Mouse (Mus musculus) kidney, postnatal 14 days (tissue): ENCODE data around the gene Galnt2.

ENCODE experiments used
- DNase-seq: peaks from one replicate; pipeline ENCODE4 v3.0.0; 2022; ENCODE audit warnings: mixed read lengths

The Galnt2 gene

GRCm38 (mm10) chr8:124239350-124239749, 8.2 kb downstream of the Galnt2 start:
- DNase-seq: no peak

DNA sequence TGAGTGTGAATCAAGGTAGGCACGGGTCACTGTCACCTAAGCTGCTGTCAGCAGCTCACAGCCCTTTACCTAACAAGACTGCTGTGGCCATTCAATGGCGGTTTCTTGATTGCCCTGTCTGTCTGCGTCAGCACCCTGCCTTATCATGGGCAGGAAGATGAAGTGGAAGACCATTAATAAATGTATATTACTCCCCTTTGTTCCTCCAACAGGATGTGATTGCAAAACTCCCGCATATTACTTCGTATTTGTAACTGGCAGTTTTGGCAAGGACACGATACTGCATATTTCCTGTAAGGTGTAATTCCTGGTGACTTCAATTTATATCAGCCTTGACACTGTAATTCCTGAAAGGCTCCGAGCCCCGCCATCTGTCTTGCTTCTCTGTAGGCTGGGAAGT, 9.7 kb downstream of the Galnt2 start:
- DNase-seq: no peak

GRCm38 (mm10) chr8:124242208-124242607, 11.0 kb downstream of the Galnt2 start:
- peak; percentile 50 for DNase-seq

GRCm38 (mm10) chr8:124242913-124243312, 11.7 kb downstream of the Galnt2 start:
- no peak for DNase-seq

DNA sequence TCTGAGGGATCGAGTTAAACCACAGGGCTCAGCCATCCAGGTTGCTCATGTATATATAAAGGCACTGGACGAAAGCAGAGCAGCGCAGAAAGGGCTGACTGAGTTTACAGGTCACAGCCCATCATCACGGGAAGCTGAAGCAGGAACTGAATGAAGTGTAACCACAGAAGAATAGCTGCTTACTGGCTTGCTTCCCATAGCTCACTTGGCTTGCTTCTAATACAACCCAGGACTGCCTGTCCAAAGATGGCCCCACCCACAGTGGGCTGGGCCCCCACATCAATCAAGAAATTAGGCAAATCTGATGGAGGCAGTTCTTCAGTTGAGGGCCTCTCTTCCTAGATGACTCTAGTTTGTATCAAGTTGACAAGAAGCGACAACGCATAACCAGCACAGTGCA, 16.4 kb downstream of the Galnt2 start:
- no peak for DNase-seq

- peak; percentile 68 for DNase-seq
Measured at GRCm38 (mm10) chr8:124248688-124249087, 17.5 kb downstream of the Galnt2 start.

DNA sequence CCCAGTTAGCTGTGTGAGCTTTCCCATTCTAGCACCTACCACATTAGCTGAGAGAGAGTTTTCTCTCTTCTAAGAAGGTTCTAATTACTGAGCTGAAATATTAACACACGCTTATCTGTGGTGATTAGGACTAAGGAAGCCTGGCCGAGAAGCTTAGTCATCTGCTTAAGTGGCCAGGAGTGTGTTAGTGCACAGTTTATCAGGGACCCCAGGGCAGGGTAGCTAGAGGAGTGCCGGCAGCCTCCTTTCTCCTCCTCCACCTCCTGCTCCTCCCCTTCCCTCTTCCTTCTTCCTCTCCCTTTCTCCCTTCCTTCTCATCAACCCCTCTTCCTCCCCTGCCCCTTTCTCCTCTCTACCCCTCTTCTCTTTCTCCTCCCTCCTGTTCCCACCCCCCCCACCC, 19.1 kb downstream of the Galnt2 start:
- DNase-seq: no peak

DNA sequence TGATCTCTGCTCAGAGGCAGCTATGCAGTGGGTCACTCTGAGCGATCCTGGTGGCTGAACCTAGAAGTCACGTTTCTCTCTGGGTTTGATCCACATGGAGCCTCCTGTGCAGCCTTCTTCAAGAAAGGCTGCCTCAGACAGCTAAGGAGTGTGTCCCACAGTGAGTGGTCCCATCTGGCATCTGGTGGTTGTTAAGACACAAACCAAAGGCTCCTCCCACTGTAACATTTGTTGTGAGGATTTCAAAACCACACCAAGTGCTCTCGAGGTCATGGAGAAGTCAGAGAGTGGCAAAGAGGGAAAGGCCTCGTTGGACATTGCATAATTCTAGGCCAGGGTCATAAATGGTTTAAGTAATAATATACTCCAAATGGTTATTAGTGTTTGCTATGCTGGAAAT, 19.6 kb downstream of the Galnt2 start:
- peak; percentile 63 for DNase-seq

GRCm38 (mm10) chr8:124252533-124252950, 21.4 kb downstream of the Galnt2 start:
- peak; percentile 62 for DNase-seq

GRCm38 (mm10) chr8:124253939-124254338, 22.7 kb downstream of the Galnt2 start:
- DNase-seq: no peak

DNA sequence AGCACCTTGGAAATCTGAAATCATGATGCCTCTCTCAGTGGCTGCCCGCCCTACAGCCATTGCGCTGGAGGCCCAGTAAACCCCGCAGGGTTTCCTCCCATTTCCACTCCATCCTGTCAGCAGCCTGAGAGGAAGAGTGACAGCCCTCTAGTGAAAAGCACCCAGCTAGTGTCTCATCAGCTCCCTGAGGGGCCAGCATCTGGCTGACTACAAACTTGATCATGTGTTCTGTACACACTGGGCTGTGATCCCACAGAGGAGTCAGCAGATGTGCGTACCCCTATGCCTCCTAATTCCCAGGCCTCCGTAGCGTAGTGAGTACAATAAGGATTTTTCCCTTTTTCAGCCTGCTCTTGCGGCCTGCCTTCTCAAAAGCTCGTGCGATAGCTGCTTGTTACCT, 25.6 kb downstream of the Galnt2 start:
- DNase-seq: no peak

- peak; percentile 90 for DNase-seq
Measured at GRCm38 (mm10) chr8:124257363-124257762, 26.2 kb downstream of the Galnt2 start.

GRCm38 (mm10) chr8:124259146-124259545, 28.0 kb downstream of the Galnt2 start:
- no peak for DNase-seq

GRCm38 (mm10) chr8:124259925-124260324, 28.7 kb downstream of the Galnt2 start:
- no peak for DNase-seq

DNA sequence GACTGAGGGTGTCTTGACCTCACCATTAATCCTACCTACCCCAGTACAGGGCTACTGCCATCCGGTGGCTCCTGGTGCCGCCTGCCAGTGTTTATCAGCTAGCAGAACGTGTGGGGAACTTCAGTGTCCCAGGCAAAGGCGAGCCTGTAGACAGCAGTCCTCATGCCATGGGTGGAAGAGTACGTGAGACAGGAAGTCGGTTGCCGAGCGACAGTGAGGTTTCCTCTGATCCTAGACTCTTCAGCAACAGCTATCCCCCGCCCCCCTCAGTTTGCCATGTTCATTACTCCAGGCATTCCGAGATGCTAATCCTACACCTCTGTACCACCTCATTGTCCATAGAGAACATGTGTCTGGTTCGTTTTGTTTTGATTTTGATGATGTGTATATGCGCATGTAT, 29.2 kb downstream of the Galnt2 start:
- no peak for DNase-seq

DNA sequence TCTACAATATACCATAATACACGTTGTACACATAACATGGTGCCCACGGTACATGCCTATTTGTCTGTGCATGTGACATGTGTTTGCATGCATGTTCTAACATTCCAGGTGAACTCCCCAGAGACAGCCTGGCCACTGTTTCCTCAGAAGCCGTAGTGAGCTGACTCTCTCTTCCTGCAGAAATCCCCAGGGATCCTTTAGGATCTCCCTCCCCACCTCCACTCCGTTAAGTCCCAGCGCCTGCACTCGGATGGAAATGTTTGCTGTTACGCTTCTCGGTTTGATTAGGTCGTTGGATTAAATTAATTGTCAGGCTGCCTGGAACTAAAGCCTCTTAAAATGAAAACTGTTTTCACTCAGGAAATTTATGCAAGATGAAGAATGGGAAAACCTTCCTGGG, 31.9 kb downstream of the Galnt2 start:
- no peak for DNase-seq

DNA sequence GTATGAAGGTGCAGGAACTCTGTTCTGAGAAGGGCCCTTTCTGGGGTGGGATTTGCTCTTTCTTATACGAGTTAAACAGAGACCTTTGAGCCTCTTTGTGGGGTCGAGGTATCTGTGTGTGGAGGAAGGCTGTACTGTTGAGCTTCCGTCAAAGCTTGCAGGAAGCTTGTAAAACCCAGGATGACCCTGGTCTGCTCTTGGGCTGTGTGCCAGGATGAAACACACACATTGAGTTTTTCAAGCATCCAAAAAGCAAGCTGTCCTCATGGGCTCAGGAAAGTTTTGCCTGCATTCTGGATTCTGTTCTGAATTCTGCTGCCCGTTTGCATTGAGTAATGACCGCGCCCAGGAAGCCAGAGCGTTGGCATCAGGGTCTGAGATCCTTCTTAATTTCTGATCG, 32.8 kb downstream of the Galnt2 start:
- peak; percentile 77 for DNase-seq

DNA sequence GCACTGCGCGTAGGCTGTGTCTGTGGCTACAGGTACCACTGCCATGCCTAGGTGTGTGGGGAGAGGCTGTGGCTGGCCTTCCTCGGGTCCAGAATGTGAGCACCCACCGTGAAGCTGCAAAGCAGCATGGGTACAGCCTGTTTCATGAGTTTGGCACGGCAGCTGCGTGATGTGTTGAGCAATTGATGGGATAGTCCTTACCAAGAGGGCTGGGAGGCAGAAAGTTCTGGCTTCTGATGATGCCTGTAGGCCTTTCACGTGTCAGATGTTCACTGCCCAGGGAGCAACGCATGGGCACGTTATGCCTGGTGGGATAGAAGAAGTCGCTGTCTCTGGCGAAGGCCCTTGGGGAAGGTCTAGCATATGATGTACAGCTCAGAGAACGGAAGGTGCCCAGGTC, 33.5 kb downstream of the Galnt2 start:
- DNase-seq: no peak

DNA sequence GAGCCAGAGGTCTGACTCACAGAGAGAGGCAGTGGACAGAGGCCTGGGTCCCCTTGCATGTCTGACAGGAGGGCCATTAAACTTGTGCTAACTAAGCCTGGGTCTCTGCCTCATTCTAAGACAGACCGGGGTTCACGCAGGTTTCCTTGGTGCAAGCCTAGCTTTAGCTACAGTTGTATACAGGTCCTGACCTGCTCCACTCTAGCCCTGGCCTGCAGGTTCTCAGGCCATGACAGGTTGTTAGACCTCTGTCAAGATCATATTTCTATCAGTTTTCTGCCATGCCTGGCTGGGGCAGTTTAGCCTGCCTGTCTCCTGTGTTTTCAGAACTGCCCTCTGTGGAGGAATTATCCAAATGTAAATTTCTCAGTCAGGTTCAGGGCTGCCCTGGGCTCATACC, 33.9 kb downstream of the Galnt2 start:
- no peak for DNase-seq

GRCm38 (mm10) chr8:124265798-124266197, 34.6 kb downstream of the Galnt2 start:
- no peak for DNase-seq

GRCm38 (mm10) chr8:124267206-124267605, 36.0 kb downstream of the Galnt2 start:
- no peak for DNase-seq

DNA sequence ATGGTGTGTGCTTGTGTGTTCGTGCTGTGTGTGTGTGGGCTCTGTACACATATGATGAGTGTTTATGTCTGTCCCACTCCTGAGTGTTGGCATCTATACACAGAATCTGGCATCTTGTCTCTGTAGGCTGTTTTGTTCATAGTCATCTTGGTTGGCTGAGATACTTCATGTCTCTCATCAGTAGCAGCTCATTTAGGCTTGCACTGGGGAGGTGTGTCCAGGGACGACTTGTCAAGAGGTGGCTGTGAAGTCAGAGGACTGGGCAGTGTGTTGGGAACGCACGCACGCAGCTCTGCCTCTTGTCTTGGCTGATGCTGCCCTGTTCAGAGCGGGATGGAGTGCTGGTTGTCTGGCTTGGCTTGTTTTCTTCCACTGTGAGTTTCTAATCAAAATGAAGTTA, 39.3 kb downstream of the Galnt2 start:
- no peak for DNase-seq

DNA sequence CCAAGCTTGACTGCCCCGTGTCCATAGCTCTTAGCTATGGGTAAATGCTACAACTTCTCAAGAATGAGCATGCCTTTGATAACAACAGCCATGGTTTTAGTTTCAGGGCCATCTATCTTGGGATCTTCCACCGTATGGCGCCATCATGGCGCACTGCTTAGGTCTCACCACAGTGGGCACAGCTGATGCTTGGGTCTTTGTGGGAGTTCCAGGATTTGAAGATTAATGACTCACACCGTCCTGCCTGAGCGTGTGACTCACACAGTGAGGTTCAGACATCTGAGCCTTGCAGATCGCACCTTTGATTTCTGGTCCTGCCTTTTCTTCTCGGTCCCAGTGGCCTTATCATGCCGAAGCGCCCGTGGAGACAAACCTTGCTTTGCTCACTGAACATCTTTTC, 39.7 kb downstream of the Galnt2 start:
- no peak for DNase-seq

DNA sequence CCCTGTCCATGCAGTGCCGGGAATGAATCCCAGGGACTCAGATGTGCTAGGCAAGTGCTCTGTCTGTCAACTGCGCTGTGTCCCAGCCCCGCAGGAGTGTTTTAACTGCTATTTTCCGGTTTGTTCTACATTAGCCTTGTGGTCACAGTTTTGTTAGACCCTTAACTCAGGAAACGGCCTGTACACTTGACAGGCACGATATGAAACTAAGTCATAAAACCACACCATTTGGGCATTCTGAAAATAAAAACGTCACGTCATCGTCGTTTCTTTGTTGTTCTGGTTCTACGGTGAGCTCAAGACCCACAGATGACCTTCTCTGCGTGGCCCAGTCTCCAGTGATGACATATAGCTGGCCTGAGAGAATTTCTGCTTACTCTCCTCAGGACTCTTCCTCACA, 40.3 kb downstream of the Galnt2 start:
- DNase-seq: no peak

DNA sequence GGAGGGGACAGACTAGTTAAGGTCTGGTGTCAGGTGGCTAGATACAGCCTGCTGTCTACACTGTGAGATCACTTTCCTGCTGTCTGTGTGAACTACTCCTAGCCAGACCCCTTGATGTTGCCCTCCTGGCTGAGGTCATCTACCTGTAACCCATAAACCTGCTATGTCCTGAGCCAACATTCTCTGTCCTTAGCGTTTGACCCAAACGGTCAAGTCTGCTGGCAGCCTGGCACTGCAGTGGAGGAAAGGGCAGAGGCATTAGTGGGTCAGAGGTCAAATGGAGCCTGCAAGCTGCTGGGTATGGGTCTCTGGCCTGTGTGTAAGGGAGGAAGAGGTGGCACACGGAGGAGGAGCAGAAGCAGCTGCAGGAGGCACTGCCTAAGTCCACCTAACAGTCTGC, 41.6 kb downstream of the Galnt2 start:
- DNase-seq: no peak

DNA sequence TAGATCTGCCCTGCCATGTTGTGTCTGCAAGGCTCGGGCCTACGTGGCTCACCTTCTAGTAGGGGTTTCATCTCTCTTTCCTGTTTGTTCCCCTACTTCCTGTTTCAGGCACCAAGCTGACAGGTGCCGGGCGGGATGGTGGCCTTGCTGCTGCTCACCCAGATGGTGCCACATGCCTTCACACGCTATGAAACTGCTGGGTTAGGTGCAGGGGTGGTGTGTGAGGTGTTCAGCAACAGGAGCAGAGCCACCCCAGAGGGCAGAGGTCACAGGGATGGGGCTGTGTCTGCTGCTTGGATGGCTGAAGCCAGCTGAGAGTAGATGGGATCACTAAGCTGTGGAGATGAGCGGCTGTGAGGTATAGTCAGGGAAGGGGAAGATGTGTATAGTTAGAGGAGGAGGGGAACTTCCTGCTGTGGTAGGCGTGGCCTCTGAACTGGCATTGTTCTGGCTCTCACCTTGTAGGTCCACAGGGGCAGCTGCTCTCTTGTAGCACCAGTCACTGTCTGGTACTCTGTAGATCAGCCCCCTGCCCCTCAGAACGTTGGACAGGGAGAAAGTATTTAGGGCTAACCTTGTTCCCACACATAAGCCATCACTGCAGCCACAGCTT, 42.5 kb downstream of the Galnt2 start:
- no peak for DNase-seq
